Mouse (Mus musculus): ENCODE results near the gene 1700029P11Rik.

DNA sequence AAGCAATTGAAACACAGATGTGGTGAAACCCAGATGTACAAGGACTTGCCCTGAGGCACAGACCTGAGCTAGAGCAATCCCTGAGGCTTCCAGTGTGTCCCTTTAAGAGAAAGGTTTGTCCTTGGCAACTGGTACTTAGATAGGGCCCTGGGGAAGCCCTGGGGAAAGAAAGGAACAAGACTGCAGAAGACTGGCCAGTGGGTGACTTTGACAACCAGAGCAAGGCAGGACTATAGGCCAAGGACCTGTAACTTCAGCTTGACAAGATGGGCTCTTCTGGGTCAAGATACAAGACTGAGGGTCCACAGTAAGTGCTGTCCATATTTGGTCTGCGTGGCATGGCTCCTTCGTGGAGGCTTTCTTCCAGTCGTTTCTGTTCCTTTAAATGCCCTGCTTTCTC is 7.3 kb downstream of the 1700029P11Rik start, which contains the start of gene Xrcc6:
- TF ChIP-seq CTCF (IDR thresholded peaks at IDR 0.05; ENCODE audit: insufficient read depth, low read depth, low read length) (no peak), POLR2A (IDR thresholded peaks at IDR 0.05; ENCODE audit: insufficient read depth, low read depth, low read length) (no peak)

Data from olfactory bulb, adult 2 months (tissue).